Mouse (Mus musculus): ENCODE data around the gene Uso1. TPM values are rescaled to one million over a fixed set of nuclear protein-coding genes. Genes with fewer than 3 reads are reported as not detected.
A peak's percentile ranks its signal among the peaks of the same experiment; 100 is the strongest.

The Uso1 gene
- polyA plus RNA-seq, 1 experiment from 2014 or later, result 41.9 TPM

GRCm38 (mm10) chr5:92196895-92197811, 59.4 kb downstream of the Uso1 start:
- 85% methylated on average over 15 of the region's 15 CpGs for whole genome bisulfite sequencing
- Histone ChIP-seq H3K4me1 (replicated peaks) (no peaks in the 10 kb centered on the region), H3K27me3 (replicated peaks) (no peaks in the 10 kb centered on the region), H3K9ac (no peak overlapping the region), H3K4me3 (no peak overlapping the region), H3K4me2 (no peak overlapping the region), H3K9me3 (replicated peaks) (no peaks in the 10 kb centered on the region), H3K36me3 (peaks cover 87% of the 10 kb centered on the region), H3K27ac (ENCODE audit: poor library complexity, severe bottlenecking) (no peak overlapping the region)
- ATAC-seq (ENCODE audit: insufficient number of reproducible peaks, low FRiP score), result no peak

GRCm38 (mm10) chr5:92198266-92198665, 60.5 kb downstream of the Uso1 start:
- H3K36me3 ChIP-seq, result peaks cover 86% of the 10 kb centered on the region
- no peak for ATAC-seq (ENCODE audit: insufficient number of reproducible peaks, low FRiP score)
- 70% methylated on average over 8 of the region's 8 CpGs for WGBS

GRCm38 (mm10) chr5:92204162-92205036, 66.7 kb downstream of the Uso1 start:
- no peaks in the 10 kb centered on the region for H3K9me3 ChIP-seq (replicated peaks)
- 0 out of 2 replicates have a peak, but pooled peaks have one; percentile 68 for ATAC-seq (ENCODE audit: insufficient number of reproducible peaks, low FRiP score)
- no peaks in the 10 kb centered on the region for H3K27me3 ChIP-seq (replicated peaks)
- peak overlapping the region; percentile 16; the same call in 1 of the 2 replicates for H3K27ac ChIP-seq (ENCODE audit: poor library complexity, severe bottlenecking)
- peaks cover 51% of the 10 kb centered on the region for H3K36me3 ChIP-seq
- H3K9ac ChIP-seq, result no peak overlapping the region
- peaks cover 13% of the 10 kb centered on the region for H3K4me1 ChIP-seq (replicated peaks)
- H3K4me2 ChIP-seq, result no peak overlapping the region
- WGBS, result 39% methylated on average over 6 of the region's 6 CpGs
- H3K4me3 ChIP-seq, result no peak overlapping the region

More at GRCm38 (mm10) chr5:92198266-92198665, 60.5 kb downstream of the Uso1 start:
- no peak overlapping the region for H3K27ac ChIP-seq (ENCODE audit: poor library complexity, severe bottlenecking)
- no peak overlapping the region for H3K4me3 ChIP-seq
- H3K27me3 ChIP-seq (replicated peaks), result no peaks in the 10 kb centered on the region
- H3K9me3 ChIP-seq (replicated peaks), result no peaks in the 10 kb centered on the region
- no peaks in the 10 kb centered on the region for H3K4me1 ChIP-seq (replicated peaks)
- H3K4me2 ChIP-seq, result no peak overlapping the region
- H3K9ac ChIP-seq, result no peak overlapping the region

- whole genome bisulfite sequencing, result 91% methylated on average over 7 of the region's 7 CpGs
- H3K36me3 ChIP-seq, result peaks cover 43% of the 10 kb centered on the region
- H3K4me2 ChIP-seq, result no peak overlapping the region
- no peaks in the 10 kb centered on the region for H3K9me3 ChIP-seq (replicated peaks)
- H3K9ac ChIP-seq, result no peak overlapping the region
- peaks cover 13% of the 10 kb centered on the region for H3K4me1 ChIP-seq (replicated peaks)
- ATAC-seq (ENCODE audit: insufficient number of reproducible peaks, low FRiP score), result no peak
- H3K27ac ChIP-seq (ENCODE audit: poor library complexity, severe bottlenecking), result no peak overlapping the region
- H3K4me3 ChIP-seq, result no peak overlapping the region
- H3K27me3 ChIP-seq (replicated peaks), result no peaks in the 10 kb centered on the region
Observed at GRCm38 (mm10) chr5:92205184-92205583, 67.4 kb downstream of the Uso1 start.

- H3K9ac ChIP-seq, result no peak overlapping the region
- peaks cover 39% of the 10 kb centered on the region for H3K36me3 ChIP-seq
- no peak overlapping the region for H3K4me2 ChIP-seq
- H3K9me3 ChIP-seq (replicated peaks), result no peaks in the 10 kb centered on the region
- H3K27me3 ChIP-seq (replicated peaks), result no peaks in the 10 kb centered on the region
- no peak overlapping the region for H3K27ac ChIP-seq (ENCODE audit: poor library complexity, severe bottlenecking)
- no peak overlapping the region for H3K4me3 ChIP-seq
- H3K4me1 ChIP-seq (replicated peaks), result peaks cover 13% of the 10 kb centered on the region
- no peak for ATAC-seq (ENCODE audit: insufficient number of reproducible peaks, low FRiP score)
- WGBS, result 90% methylated on average over 5 of the region's 5 CpGs
Observed at GRCm38 (mm10) chr5:92205706-92206105, 68.0 kb downstream of the Uso1 start.

GRCm38 (mm10) chr5:92206121-92206520, 68.4 kb downstream of the Uso1 start:
- ATAC-seq (ENCODE audit: insufficient number of reproducible peaks, low FRiP score), result no peak
- Histone ChIP-seq H3K27me3 (replicated peaks) (no peaks in the 10 kb centered on the region), H3K4me3 (no peak overlapping the region), H3K4me2 (no peak overlapping the region), H3K9ac (no peak overlapping the region), H3K4me1 (replicated peaks) (peaks cover 13% of the 10 kb centered on the region), H3K9me3 (replicated peaks) (no peaks in the 10 kb centered on the region), H3K36me3 (peaks cover 35% of the 10 kb centered on the region), H3K27ac (ENCODE audit: poor library complexity, severe bottlenecking) (no peak overlapping the region)
- WGBS, result 94% methylated on average over 6 of the region's 6 CpGs

- no peak overlapping the region for H3K4me3 ChIP-seq
- 63% methylated on average over 8 of the region's 8 CpGs for WGBS
- no peak for ATAC-seq (ENCODE audit: insufficient number of reproducible peaks, low FRiP score)
- peaks cover 4% of the 10 kb centered on the region for H3K36me3 ChIP-seq
- no peaks in the 10 kb centered on the region for H3K9me3 ChIP-seq (replicated peaks)
- H3K27ac ChIP-seq (ENCODE audit: poor library complexity, severe bottlenecking), result no peak overlapping the region
- no peak overlapping the region for H3K4me2 ChIP-seq
- no peak overlapping the region for H3K9ac ChIP-seq
- no peaks in the 10 kb centered on the region; the same call in 1 of the 2 replicates for H3K4me1 ChIP-seq (replicated peaks)
- no peaks in the 10 kb centered on the region for H3K27me3 ChIP-seq (replicated peaks)
Observed at GRCm38 (mm10) chr5:92210205-92210604, 72.5 kb downstream of the Uso1 start.

GRCm38 (mm10) chr5:92212231-92212630, 74.5 kb downstream of the Uso1 start:
- H3K4me3 ChIP-seq, result no peak overlapping the region
- no peaks in the 10 kb centered on the region for H3K4me1 ChIP-seq (replicated peaks)
- no peak overlapping the region for H3K27ac ChIP-seq (ENCODE audit: poor library complexity, severe bottlenecking)
- H3K9me3 ChIP-seq (replicated peaks), result no peaks in the 10 kb centered on the region
- H3K27me3 ChIP-seq (replicated peaks), result no peaks in the 10 kb centered on the region
- no peak overlapping the region for H3K9ac ChIP-seq
- no peak overlapping the region for H3K4me2 ChIP-seq
- WGBS, result 83% methylated on average over 4 of the region's 4 CpGs
- ATAC-seq (ENCODE audit: insufficient number of reproducible peaks, low FRiP score), result no peak
- no peaks in the 10 kb centered on the region for H3K36me3 ChIP-seq

- H3K9ac ChIP-seq, result no peak within 1 kb of the TSS
- no peak for ATAC-seq (ENCODE audit: insufficient number of reproducible peaks, low FRiP score)
- no peaks in the 10 kb centered on the region for H3K27me3 ChIP-seq (replicated peaks)
- H3K4me3 ChIP-seq, result no peak within 1 kb of the TSS
- no peak within 1 kb of the TSS for H3K4me2 ChIP-seq
- no peak within 1 kb of the TSS for H3K27ac ChIP-seq (ENCODE audit: poor library complexity, severe bottlenecking)
- 84% methylated on average over 4 of the region's 4 CpGs for WGBS
- H3K9me3 ChIP-seq (replicated peaks), result no peaks in the 10 kb centered on the region
- 0 out of 2 replicates have a peak, but pooled peaks cover 8% of the 10 kb centered on the region for H3K4me1 ChIP-seq (replicated peaks)
- no peaks in the 10 kb centered on the region for H3K36me3 ChIP-seq
Observed at GRCm38 (mm10) chr5:92215308-92215707, 77.6 kb downstream of the Uso1 start, which contains the start of gene U90926. Gene U90926 (minus strand): TSS chr5:92215408.

GRCm38 (mm10) chr5:92218915-92219793, 81.4 kb downstream of the Uso1 start:
- no peak for ATAC-seq (ENCODE audit: insufficient number of reproducible peaks, low FRiP score)

More at GRCm38 (mm10) chr5:92218915-92219793, 81.4 kb downstream of the Uso1 start:
- Histone ChIP-seq H3K4me1 (replicated peaks) (0 out of 2 replicates have a peak, but pooled peaks cover 10% of the 10 kb centered on the region), H3K4me2 (no peak overlapping the region), H3K9me3 (replicated peaks) (no peaks in the 10 kb centered on the region), H3K27me3 (replicated peaks) (no peaks in the 10 kb centered on the region), H3K9ac (no peak overlapping the region), H3K4me3 (no peak overlapping the region), H3K36me3 (no peaks in the 10 kb centered on the region), H3K27ac (ENCODE audit: poor library complexity, severe bottlenecking) (no peak overlapping the region)
- WGBS, result 58% methylated on average over 17 of the region's 17 CpGs
